Mouse (Mus musculus): ENCODE data around the gene Cfap298. TPM values are rescaled to one million over a fixed set of nuclear protein-coding genes. Genes with fewer than 3 reads are reported as not detected.

The Cfap298 gene
- total RNA-seq, 2 experiments from 2014 or later, result 27.0 to 28.5 TPM

GRCm38 (mm10) chr16:90917156-90917555 lies 17.8 kb downstream of the Cfap298 start:
- intact Hi-C loops (cut with DNase I), result no loop called here
- DNase-seq, result no peak

DNA sequence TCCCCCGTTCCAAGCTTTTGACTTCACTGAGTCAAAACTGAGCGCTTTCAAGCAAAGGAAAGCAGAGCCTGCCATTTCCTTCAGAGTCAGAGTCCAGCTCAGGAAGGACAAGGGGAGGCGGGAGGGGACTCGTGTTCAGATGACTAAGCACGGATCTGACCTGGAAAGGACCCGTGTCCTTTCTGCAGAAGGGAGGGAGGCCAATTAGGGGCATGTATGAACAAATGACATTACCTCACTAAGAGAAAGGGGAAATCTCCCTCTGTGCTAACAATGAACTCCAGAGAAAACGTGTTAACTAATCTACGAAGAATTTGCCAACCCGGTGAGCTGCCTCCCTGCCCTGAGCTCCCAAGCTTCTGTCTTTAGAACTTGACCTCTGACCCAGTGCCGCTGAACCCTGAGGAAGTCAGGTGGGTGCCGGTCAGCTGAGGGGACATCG lies 18.9 kb downstream of the Cfap298 start:
- intact Hi-C loops (cut with DNase I), result no loop called here
- DNase-seq, result peak; percentile 43 to 44

- intact Hi-C loops (cut with DNase I), result no loop called here
- no peak for DNase-seq
These were observed 23.1 kb downstream of the Cfap298 start for GRCm38 (mm10) chr16:90911766-90912165.

DNA sequence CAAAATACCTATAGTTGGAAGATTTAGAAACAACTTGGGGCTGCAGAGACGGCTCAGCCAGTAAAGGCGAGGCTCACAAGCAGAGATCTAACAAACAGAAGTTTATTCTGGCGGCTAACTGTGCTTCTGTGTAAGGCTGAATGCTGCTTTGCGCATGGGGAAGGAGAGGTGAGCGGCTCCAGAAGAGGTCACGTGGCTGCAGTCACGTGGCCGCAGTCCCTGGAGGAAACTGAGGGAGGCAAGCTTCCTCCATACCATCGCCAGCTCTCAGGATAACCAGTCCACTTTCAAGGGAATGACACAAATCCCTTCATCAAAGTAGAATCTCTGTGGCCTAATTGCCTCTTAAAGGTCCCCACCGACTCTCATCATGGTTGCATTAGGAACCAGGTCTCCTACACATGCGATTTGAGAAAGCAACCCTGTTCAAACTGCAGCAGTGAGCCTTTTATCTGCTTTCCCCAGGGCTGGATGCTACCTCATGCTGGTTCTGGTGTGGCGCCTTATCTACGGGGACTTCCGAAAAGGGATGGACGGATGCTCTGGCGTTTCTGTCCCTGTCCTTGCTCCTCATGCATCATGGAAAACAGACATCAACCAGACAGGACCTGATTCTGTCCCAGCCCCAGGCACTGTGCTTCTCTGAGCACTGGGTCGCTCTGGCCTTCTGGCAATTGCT lies 23.9 kb downstream of the Cfap298 start:
- DNase-seq, result peak in 1 of 2 experiments; percentile 28
- intact Hi-C loops (cut with DNase I), result no loop called here

DNA sequence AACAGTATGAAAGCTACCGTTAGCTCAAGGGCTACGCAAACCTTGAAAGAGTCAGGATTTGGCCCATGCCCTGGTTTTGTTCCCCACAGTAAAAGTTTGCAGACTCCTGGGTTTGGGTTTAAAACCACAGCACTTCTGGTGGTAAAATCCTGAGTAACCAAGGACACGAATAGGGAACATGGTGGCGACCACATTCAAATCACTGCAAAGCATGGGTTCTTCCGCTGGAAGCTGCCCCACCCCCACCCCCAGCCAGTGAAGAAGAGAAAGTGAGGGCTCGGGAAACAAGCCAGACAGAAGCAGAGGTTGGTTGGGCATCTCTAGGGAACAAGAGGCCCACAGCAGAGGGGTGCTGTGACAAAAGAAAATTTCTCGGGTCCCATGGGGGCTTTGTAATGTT lies 27.7 kb downstream of the Cfap298 start:
- DNase-seq, result no peak
- intact Hi-C loops (cut with DNase I), result no loop called here

DNA sequence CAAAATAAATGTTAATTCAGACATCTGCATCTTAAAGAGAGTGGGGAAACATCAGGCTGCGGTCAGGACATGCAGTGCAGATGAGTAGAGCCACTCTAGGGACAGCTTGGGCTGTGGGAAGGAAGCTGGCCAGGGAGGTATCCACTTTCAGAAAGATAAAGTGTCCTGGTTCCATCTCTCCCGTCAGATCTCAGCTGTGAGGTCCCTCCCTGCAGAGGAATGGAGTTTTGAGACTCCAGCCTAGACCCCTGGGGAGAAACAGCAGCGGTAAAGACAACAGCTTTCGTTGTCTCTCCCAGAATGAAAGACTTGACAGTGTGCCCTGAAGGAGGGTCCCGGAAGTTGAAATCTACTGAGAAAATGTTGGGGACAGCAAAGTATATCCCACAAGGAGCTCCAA lies 31.6 kb downstream of the Cfap298 start:
- DNase-seq, result no peak
- intact Hi-C loops (cut with DNase I), result no loop called here

- intact Hi-C loops (cut with DNase I), result no loop called here
- DNase-seq, result no peak
These were observed 33.5 kb downstream of the Cfap298 start for GRCm38 (mm10) chr16:90901364-90901763.

GRCm38 (mm10) chr16:90899498-90899897 lies 35.4 kb downstream of the Cfap298 start:
- DNase-seq, result no peak
- intact Hi-C loops (cut with DNase I), result no loop called here

- intact Hi-C loops (cut with DNase I), result no loop called here
- peak; percentile 34 to 52 for DNase-seq
These were observed 37.3 kb downstream of the Cfap298 start for GRCm38 (mm10) chr16:90897651-90898050.

- intact Hi-C loops (cut with DNase I), result no loop called here
- no peak for DNase-seq
These were observed 41.1 kb downstream of the Cfap298 start for GRCm38 (mm10) chr16:90893792-90894191.

GRCm38 (mm10) chr16:90893019-90893418 lies 41.9 kb downstream of the Cfap298 start:
- intact Hi-C loops (cut with DNase I), result no loop called here
- no peak for DNase-seq

DNA sequence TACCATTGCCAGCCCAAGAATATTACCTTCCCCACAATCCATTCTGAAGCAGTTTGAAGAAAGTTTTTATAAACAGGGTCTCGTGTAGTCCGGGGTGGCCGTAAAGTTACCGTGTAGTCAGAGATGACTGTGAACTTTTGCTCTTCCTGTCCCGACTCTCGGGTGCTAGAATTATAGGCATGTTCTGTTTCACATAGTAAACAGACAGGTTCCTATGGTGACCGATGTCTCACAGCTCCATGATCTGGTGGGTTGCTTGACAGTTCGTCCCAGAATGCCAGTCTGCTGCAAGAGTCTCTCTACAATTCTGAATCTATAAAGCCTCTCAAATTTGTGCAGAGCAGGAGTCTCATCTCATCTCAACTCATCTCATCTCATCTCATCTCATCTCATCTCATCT lies 42.8 kb downstream of the Cfap298 start:
- DNase-seq, result no peak
- intact Hi-C loops (cut with DNase I), result no loop called here

GRCm38 (mm10) chr16:90891601-90892000 lies 43.3 kb downstream of the Cfap298 start:
- no peak for DNase-seq
- intact Hi-C loops (cut with DNase I), result no loop called here

DNA sequence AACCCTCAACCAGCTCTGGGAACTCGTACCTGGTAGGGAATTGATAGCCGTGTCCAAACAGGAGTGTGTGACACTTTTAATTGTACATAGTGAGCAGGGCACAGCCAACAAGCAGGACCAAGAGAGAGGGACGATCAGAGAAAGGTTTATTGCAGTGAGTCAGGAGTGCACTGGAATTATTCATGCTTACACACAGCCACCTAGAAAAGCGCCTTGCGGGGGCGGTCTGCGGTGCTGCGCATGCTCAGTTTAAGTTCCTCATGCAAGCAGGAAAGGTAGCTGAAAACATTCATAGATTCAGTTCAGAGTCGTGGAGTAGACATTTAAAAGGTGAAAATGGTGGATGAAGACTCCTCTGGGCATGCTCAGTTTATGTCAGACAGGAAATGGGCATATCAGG lies 44.2 kb downstream of the Cfap298 start:
- intact Hi-C loops (cut with DNase I), result no loop called here
- no peak for DNase-seq

GRCm38 (mm10) chr16:90885781-90886565 lies 48.9 kb downstream of the Cfap298 start:
- peak in 1 of 2 experiments; percentile 31 for DNase-seq
- intact Hi-C loops (cut with DNase I), result no loop called here

GRCm38 (mm10) chr16:90885351-90885750 lies 49.6 kb downstream of the Cfap298 start:
- DNase-seq, result no peak
- intact Hi-C loops (cut with DNase I), result no loop called here

DNA sequence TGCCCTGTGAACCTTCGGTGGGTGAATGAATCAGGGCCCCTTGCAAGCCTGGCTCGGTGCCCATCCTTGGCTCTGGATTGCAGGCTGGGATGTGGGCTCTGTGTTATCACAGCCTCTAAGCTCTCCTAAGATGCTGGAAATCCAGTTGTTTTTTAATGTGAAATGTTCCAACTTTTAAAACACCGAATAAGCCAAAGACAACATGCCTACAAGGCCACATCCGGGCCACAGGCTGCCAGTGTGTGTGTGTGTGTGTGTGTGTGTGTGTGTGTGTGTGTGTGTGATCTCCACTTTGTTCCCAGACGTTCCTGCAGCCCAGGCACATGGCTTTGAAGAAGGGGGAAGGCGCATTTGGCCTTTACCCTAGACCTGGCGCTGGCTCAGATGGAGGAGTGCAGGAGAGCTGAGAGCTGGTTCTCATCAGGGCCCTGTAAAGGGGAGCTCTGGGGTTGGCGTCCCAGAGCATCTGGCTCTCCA lies 52.4 kb downstream of the Cfap298 start:
- DNase-seq, result peak; percentile 37 to 47
- intact Hi-C loops (cut with DNase I), result no loop called here

GRCm38 (mm10) chr16:90878135-90878860 lies 56.6 kb downstream of the Cfap298 start:
- intact Hi-C loops (cut with DNase I), result no loop called here

More at GRCm38 (mm10) chr16:90878135-90878860, 56.6 kb downstream of the Cfap298 start:
- DNase-seq, result no peak

All from heart, postnatal 36 days (tissue).